Mouse (Mus musculus) spleen, adult 12 weeks (tissue): ENCODE measurements at regions not wholly inside any gene's neighbourhood (a gene's known extent, or its start where the extent isn't known, plus 50 kb on each side); places are given as distances from the start of the nearest gene placed in this dataset.

Experiments used
- DNase-seq: peaks from one replicate; pipeline ENCODE4 v3.0.0; 2022; ENCODE audit warnings: low spot score

GRCm38 (mm10) chrX:6261469-6261868, 59.1 kb downstream of the Bmp15 start:
- peak; percentile 1 for DNase-seq

GRCm38 (mm10) chrX:6258523-6258922, 62.0 kb downstream of the Bmp15 start:
- no peak for DNase-seq

DNA sequence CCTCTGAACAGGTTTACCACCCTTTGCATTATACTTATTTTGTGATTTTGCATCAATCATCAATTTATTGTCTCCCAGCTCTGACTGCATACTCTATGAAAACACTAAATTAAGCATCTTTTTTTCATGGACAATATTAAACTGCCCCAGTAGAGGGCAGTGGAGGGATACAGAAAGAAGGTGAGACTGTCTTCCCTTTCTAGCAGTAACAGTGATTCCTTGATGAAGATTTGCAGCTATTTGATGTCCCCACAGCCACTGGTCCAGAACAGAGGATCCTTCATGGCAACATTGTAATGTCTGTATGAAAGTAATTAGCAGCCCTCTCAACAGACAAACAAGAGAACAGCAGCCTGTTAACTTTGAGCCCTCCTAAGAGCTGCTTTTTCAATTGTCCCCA, 66.5 kb downstream of the Bmp15 start:
- DNase-seq: no peak

- DNase-seq: no peak
These were observed 67.6 kb downstream of the Bmp15 start for GRCm38 (mm10) chrX:6252873-6253272.
